ENCODE assay signal across 19 mouse cellular contexts in genomic region chr12:26144616-26145015, GRCm38 (mm10).
DNase-seq lines count a peak whose midpoint lies in the region; ATAC-seq lines count a peak whose summit lies in the region.
"Had no signal": no experiment of that assay in that cellular context is flagged by ENCODE, and none has a peak within 500 bp of the region (broad histone marks: within the 10 kb centered on the region; RNA-seq: fewer than 3 reads in every experiment).

No protein-coding gene starts in this region.

- peaks cover 28% of the 10 kb centered on the region for H3K4me1 ChIP-seq in hindbrain, embryonic 13.5 days (replicated peaks)
- H3K4me1 ChIP-seq in hindbrain, embryonic 14.5 days (replicated peaks; ENCODE audit: control insufficient read depth, insufficient read depth, low read length), result peaks cover 7% of the 10 kb centered on the region
- H3K4me1 ChIP-seq in hindbrain, embryonic 16.5 days (ENCODE audit: control insufficient read depth, insufficient read depth, low read depth, low read length), result peaks cover 4% of the 10 kb centered on the region; the same call in 1 of the 2 replicates
- peaks cover 17% of the 10 kb centered on the region for H3K4me1 ChIP-seq in hindbrain, embryonic 12.5 days

- no peaks in the 10 kb centered on the region for H3K36me3 ChIP-seq in hindbrain, embryonic 13.5 days
- H3K36me3 ChIP-seq in hindbrain, embryonic 14.5 days (replicated peaks; ENCODE audit: control insufficient read depth, insufficient read depth), result no peaks in the 10 kb centered on the region
- H3K36me3 ChIP-seq in hindbrain, embryonic 16.5 days (ENCODE audit: control insufficient read depth, insufficient read depth, low read length), result no peaks in the 10 kb centered on the region
- no peaks in the 10 kb centered on the region for H3K36me3 ChIP-seq in hindbrain, embryonic 12.5 days
- H3K36me3 ChIP-seq: embryonic facial prominence, embryonic 10.5 days; embryonic facial prominence, embryonic 12.5 days; G1E had no signal

- H3K4me3 ChIP-seq in hindbrain, embryonic 13.5 days, result no peak overlapping the region
- no peak overlapping the region for H3K4me3 ChIP-seq in hindbrain, embryonic 14.5 days (replicated peaks; ENCODE audit: low read length)
- no peak overlapping the region for H3K4me3 ChIP-seq in hindbrain, embryonic 16.5 days (ENCODE audit: low read length)
- H3K4me3 ChIP-seq in hindbrain, embryonic 12.5 days, result no peak overlapping the region
- H3K4me3 ChIP-seq: embryonic facial prominence, embryonic 10.5 days; embryonic facial prominence, embryonic 12.5 days; forebrain, embryonic 13.5 days had no signal

- peak; percentile 32; the same call in 1 of the 2 replicates for ATAC-seq in hindbrain, embryonic 13.5 days (ENCODE audit: low FRiP score)
- ATAC-seq in hindbrain, embryonic 14.5 days (ENCODE audit: low FRiP score), result no peak
- 0 out of 2 replicates have a peak, but pooled peaks have one; percentile 24 for ATAC-seq in hindbrain, embryonic 16.5 days
- no peak for ATAC-seq in hindbrain, embryonic 12.5 days (ENCODE audit: low FRiP score)
- ATAC-seq: CD4-positive, CD25-positive, alpha-beta regulatory T cell, adult 4 months; forebrain, embryonic 13.5 days; Patski had no signal

- peak; percentile 76 for DNase-seq in heart, adult 11 months
- DNase-seq in heart, postnatal 14 days, result no peak
- no peak for DNase-seq in hindbrain, embryonic 14.5 days (ENCODE audit: low spot score)
- DNase-seq in retina, postnatal 1 day, result peak; percentile 34
- no peak for DNase-seq in retina, embryonic 14.5 days (ENCODE audit: low spot score)
- DNase-seq: adrenal gland, adult 8-10 months; adrenal gland, postnatal 14 days; adrenal gland, postnatal 36 days; B cell, adult 2 months had no signal

- intact Hi-C loops in heart, postnatal 14 days (cut with DNase I), result no loop called here

- H3K4me2 ChIP-seq in hindbrain, embryonic 13.5 days, result no peak overlapping the region
- H3K4me2 ChIP-seq in hindbrain, embryonic 14.5 days (replicated peaks), result no peak overlapping the region
- H3K4me2 ChIP-seq in hindbrain, embryonic 16.5 days (ENCODE audit: low read length), result no peak overlapping the region
- H3K4me2 ChIP-seq in hindbrain, embryonic 12.5 days (replicated peaks), result no peak overlapping the region
- H3K4me2 ChIP-seq: embryonic facial prominence, embryonic 12.5 days; forebrain, embryonic 13.5 days had no signal

- 62% methylated on average over 3 of the region's 3 CpGs for WGBS in hindbrain, embryonic 13.5 days
- 50% methylated on average over 3 of the region's 3 CpGs for whole genome bisulfite sequencing in hindbrain, embryonic 14.5 days
- 51% methylated on average over 3 of the region's 3 CpGs for WGBS in hindbrain, embryonic 16.5 days
- WGBS in hindbrain, embryonic 12.5 days, result 33% methylated on average over 3 of the region's 3 CpGs

- H3K9me3 ChIP-seq in hindbrain, embryonic 13.5 days, result no peaks in the 10 kb centered on the region
- H3K9me3 ChIP-seq in hindbrain, embryonic 14.5 days (ENCODE audit: control insufficient read depth, low read length), result no peaks in the 10 kb centered on the region
- no peaks in the 10 kb centered on the region for H3K9me3 ChIP-seq in hindbrain, embryonic 16.5 days (ENCODE audit: control insufficient read depth, low read length)
- H3K9me3 ChIP-seq in hindbrain, embryonic 12.5 days (replicated peaks), result no peaks in the 10 kb centered on the region
- H3K9me3 ChIP-seq: embryonic facial prominence, embryonic 10.5 days; embryonic facial prominence, embryonic 12.5 days; forebrain, embryonic 13.5 days had no signal

- H3K9ac ChIP-seq in hindbrain, embryonic 13.5 days, result no peak overlapping the region
- no peak overlapping the region for H3K9ac ChIP-seq in hindbrain, embryonic 14.5 days
- no peak overlapping the region for H3K9ac ChIP-seq in hindbrain, embryonic 16.5 days (ENCODE audit: low read depth, low read length)
- no peak overlapping the region for H3K9ac ChIP-seq in hindbrain, embryonic 12.5 days
- H3K9ac ChIP-seq: embryonic facial prominence, embryonic 12.5 days; forebrain, embryonic 13.5 days had no signal

- H3K27me3 ChIP-seq in hindbrain, embryonic 13.5 days, result no peaks in the 10 kb centered on the region
- H3K27me3 ChIP-seq in hindbrain, embryonic 14.5 days (ENCODE audit: control insufficient read depth, insufficient read depth, low read length), result no peaks in the 10 kb centered on the region
- H3K27me3 ChIP-seq in hindbrain, embryonic 16.5 days (replicated peaks; ENCODE audit: control insufficient read depth, insufficient read depth, low read length), result no peaks in the 10 kb centered on the region
- no peaks in the 10 kb centered on the region for H3K27me3 ChIP-seq in hindbrain, embryonic 12.5 days
- H3K27me3 ChIP-seq: CH12.LX; embryonic facial prominence, embryonic 12.5 days; forebrain, embryonic 13.5 days had no signal

- H3K27ac ChIP-seq in hindbrain, embryonic 13.5 days, result peak overlapping the region; percentile 12; the same call in 1 of the 2 replicates
- no peak overlapping the region for H3K27ac ChIP-seq in hindbrain, embryonic 14.5 days
- H3K27ac ChIP-seq in hindbrain, embryonic 16.5 days (ENCODE audit: low read depth, low read length), result no peak overlapping the region
- H3K27ac ChIP-seq in hindbrain, embryonic 12.5 days, result no peak overlapping the region
- H3K27ac ChIP-seq: embryonic facial prominence, embryonic 10.5 days; embryonic facial prominence, embryonic 12.5 days; forebrain, embryonic 13.5 days had no signal

Comparison
In these comparisons a context has a peak if more than half of its experiments do, and no peak if none do; other contexts are left out.
1. DNase-seq: peak in heart, adult 11 months (single experiment) and retina, postnatal 1 day (single experiment); none in heart, postnatal 14 days (0 of 2), hindbrain, embryonic 14.5 days (single experiment) and retina, embryonic 14.5 days (single experiment).
2. ATAC-seq: peak in hindbrain, embryonic 13.5 days (single experiment) and hindbrain, embryonic 16.5 days (single experiment); none in hindbrain, embryonic 14.5 days (single experiment) and hindbrain, embryonic 12.5 days (single experiment).